Mouse (Mus musculus): ENCODE measurements at regions not wholly inside any gene's neighbourhood (a gene's known extent, or its start where the extent isn't known, plus 50 kb on each side); places are given as distances from the start of the nearest gene placed in this dataset.

DNA sequence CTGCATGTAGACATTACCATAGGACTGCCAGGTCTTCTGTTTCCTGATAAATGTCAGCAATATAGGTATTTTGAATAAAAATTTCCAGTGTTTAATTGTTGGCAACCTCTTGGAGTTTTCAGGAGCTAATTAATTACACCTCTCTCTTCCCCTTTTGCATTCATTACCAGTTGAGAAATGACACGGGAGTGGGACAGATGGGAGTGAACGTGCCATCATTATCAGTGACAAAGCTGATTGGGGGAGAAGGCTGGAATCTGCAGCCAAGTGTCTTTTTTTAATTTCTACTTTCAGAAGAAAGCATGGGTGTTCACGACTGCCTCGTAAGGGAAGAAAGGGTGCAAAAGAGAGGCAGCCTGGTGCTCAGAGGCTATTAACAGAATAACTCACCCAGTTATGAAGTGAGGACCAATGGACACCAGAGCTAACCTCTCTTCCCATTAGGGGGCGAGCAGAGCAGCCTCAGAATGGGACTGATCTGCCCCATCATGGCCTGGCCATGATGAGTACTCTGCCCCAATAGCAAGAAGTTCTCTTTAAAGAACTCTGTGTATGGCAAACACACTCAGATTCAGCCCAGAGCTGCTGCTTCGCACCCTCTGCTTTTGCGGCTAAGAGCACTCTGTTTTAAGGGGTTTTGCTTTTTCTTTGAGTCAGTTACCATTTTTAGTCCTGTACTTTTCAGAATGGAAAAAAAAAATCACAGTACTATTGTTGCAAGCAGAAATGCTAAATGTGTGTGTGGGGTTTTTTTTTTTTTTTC is 55.1 kb upstream of the Spdl1 start:
- WGBS: 78% methylated on average over 7 of the region's 7 CpGs
- Histone ChIP-seq H3K4me3 (no peak overlapping the region), H3K9me3 (no peaks in the 10 kb centered on the region), H3K9ac (no peak overlapping the region), H3K27me3 (no peaks in the 10 kb centered on the region), H3K36me3 (no peaks in the 10 kb centered on the region), H3K4me1 (0 out of 2 replicates have a peak, but pooled peaks cover 5% of the 10 kb centered on the region), H3K4me2 (no peak overlapping the region), H3K27ac (no peak overlapping the region)
- no peak for ATAC-seq (ENCODE audit: insufficient number of reproducible peaks, insufficient read depth, low FRiP score, low TSS enrichment, low read depth)

DNA sequence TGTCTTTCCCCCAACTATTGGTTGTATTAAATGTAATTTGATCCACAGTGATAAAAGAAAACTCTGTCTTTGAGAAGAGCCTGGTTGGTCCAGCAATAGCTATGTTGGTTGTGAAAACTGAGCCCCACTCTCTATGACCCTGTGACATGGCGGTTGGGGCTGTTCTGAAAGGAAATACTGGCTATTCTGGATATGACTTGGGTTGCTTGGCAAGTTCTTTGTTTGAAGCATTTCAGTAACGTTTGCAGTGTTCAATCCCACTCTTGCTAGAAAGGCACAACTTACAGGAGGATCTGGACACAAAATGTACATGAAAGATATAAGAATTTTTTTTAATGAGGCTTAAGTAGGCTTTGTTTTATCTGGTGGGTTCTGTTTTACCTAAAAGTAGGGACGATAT is 54.1 kb upstream of the Spdl1 start:
- 0 out of 2 replicates have a peak, but pooled peaks cover 5% of the 10 kb centered on the region for H3K4me1 ChIP-seq
- no peak for ATAC-seq (ENCODE audit: insufficient number of reproducible peaks, insufficient read depth, low FRiP score, low TSS enrichment, low read depth)
- H3K27ac ChIP-seq: no peak overlapping the region
- H3K9ac ChIP-seq: no peak overlapping the region
- 76% methylated on average over 3 of the region's 3 CpGs for WGBS
- no peaks in the 10 kb centered on the region for H3K36me3 ChIP-seq
- no peaks in the 10 kb centered on the region for H3K9me3 ChIP-seq
- no peaks in the 10 kb centered on the region for H3K27me3 ChIP-seq
- H3K4me3 ChIP-seq: no peak overlapping the region
- no peak overlapping the region for H3K4me2 ChIP-seq

Data from embryonic facial prominence, embryonic 13.5 days (tissue).